Mouse (Mus musculus) right cerebral cortex, adult 18-20 months (tissue): Measurements from ENCODE around the gene Fam3c.
"Not testable (repeated sequence)": the region's sequence is repeated elsewhere in the genome, so short reads cannot be mapped to it uniquely, and the experiment has no call there.

ENCODE experiments used
- DNase-seq: peaks from one replicate; pipeline ENCODE4 v3.0.0; 2022; ENCODE audit warnings: mixed read lengths

Fam3c gene

DNA sequence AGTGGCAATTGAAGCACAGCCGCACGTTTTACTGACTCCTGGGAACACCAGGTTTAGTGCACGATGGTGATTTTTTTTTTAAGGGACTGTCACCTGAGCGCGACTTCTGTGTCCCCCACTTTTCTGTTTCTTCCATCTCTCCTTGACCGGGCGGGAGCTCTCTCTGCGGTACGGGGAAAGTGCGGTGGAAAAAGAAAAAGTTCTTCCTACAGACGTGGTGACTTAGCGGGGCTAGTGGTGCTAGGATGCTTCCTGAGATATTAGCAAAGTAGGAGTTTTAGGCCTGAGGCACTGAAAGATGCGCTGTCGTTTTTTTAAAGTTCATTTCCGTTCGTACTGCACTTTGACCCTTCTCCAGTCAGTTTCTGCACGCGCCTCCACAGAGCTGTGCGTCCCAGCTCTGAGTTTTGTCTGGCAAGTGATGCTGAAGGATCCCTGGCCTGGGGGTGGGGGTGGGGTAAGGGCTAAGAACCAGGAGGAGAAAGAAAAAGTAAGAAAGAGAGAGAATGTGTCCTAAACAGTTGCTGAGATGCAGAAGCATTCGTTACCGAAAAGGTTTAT, 66.5 kb downstream of the Fam3c start:
- DNase-seq, result no peak

DNA sequence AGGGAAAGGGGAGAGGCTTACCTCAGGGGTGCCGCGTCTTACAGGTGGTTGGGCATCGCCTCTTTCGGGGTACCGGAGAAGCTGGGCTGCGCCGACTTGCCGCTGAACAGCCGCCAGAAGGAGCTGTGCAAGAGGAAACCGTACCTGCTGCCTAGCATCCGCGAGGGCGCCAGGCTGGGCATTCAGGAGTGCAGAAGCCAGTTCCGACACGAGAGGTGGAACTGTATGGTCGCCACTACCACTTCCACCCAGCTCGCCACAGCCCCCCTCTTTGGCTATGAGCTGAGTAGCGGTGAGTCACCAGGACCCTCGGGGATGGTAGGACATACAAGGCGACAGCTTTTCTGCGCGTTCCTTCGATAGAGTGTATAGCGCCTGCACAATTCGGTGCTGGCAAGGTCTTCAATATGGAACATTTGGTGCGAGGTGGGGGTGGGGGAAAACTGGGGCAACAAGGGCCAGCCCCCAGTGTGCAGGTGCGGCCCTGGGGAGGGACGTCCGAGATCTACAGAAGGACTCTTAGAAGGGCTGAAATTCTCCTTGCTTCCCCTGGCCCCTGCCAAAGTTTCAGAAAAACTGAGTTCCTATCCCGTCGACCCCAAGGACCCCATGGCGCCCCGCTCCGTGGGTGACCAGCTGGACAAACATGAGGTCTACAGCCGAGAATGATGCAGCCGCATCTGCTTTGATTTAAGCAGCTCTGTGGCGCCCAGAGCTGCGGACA, 67.1 kb downstream of the Fam3c start:
- peak; percentile 33 for DNase-seq

DNA sequence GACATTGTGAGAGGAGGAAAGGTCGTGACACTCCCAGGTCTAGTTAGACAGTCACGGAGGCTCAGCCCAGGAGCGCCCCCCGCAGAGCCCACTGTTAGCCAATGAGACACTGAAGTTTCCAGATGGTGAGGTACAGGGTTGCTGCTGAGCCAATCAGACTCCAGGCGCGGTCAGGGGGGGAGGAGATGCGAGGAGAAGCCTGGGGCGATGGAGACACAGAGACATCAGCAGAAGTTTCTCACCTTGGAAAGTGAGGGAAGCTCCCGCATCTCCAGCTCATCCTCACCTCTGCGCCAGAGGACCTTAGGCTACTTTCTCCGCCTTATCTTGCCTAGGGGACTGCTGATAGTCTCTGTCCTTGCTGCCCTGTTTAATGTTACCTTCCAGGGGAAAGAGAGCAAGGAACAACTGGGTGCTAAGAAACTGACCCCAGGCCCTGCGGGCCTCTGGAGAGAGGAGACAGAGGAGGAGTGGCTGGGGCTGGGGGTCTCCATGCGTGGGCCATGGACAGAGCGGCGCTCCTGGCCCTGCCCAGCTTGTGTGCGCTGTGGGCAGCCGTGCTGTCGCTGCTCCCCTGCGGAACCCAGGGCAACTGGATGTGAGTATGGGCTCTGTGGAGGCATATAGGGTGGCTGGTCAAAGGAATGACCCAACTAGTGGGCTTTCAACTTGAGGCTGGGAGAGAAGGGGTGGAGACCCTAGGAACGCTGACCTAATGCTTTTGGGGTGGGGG, 67.9 kb downstream of the Fam3c start, which contains the start of gene Wnt16:
TSS of gene Wnt16 (plus strand) at position 224 of the 733 bp plus-strand sequence.
- DNase-seq, result peak; percentile 42

DNA sequence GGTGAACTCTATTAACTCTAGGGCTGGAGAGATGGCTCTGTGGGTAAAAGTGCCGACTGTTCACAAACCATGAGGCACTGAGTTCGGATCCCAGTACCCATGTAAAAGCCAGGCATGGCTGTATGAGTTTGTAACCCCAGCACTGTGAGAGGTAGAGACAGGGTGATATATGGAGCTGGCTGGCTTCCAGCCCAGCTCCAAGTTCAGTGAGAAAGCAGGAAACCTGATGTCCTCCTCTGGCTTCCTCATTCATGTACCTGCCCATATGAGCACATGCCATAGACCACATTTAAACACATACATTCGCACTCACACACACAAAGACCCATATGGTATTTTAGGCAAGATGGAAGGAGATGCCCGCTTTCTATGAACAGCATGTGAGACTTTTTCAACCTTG, 73.6 kb downstream of the Fam3c start:
- no peak for DNase-seq

DNA sequence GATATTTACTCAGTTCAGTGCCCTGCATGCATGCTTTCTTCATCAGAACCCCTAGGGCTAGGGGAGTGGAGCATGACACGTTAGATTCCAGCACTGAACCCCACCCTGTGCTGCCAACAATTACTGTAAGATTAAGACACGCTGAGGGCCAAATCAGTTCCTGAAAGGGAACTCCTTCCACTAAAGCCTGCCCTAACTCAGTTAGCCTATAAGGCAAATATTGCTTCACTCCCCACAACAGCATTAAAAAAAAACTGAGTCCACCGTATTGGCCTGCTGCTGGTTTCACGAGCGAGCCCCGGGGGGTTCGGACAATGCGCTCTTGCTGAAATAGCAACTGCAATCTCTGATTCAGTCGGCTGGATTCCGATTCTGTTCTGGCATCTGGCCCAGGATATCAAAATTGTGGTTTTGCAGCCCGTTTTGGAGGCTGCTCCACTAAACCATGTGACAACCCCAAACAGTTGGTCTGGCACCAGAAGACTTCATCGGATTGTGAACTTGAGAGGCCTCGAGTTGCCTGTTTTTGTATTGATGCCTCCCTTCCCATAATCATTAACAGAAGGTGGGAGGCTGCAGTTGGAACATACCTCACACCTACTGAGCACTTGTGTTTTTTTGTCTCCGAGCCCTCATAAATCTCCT, 75.7 kb downstream of the Fam3c start:
- DNase-seq, result peak; percentile 14

DNA sequence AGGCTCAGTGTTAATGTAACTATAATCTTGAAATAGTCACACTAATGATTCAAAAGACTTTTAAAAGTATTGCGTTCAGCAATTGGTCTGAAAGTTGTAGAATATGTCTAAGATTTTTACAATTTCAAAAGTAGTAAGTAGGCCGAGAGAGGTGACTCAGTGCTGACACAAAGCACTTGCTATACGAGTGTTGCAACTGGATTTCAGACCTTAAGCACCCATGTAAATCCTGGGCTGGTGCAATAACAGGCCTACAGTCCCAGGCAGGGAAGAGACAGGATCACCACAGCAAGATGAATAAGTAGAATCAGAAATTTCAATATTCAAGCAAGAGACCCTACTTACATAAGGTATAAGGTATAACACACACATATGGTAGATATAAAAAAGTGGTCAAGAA, 78.1 kb downstream of the Fam3c start:
- no peak for DNase-seq

DNA sequence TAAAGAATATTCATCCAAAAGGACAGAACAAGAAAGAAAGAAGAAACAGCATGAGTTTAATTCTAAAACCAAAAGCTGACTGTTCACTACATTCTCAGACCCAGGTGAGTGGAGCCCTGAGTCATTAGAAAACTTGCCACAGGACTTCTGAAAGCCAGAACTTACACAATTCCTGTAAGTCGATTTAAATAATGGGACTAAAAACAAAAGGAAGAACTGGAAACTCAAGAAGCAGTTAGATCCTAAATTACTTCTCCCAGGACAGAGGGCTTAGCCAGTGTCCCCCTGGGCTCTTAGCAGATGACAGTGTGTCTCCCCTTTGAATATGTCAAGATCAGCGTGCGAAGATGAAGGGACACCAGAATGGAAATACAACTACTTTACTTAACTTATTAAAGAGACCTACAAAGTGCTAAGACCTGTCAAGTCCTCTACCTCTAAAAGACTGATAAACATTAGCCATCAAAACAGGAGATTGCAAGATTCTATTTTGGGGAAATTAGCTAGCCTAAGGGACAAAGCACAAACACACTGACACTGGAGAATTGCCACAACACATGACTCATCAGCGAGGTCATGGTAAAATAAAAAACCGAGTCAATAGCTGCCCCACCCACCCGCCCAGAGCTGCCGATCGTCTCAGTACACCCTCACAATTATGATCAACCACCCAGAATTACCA, 86.1 kb downstream of the Fam3c start:
- no peak for DNase-seq

GRCm38 (mm10) chr6:22268677-22269076, 87.4 kb downstream of the Fam3c start:
- DNase-seq, result no peak

GRCm38 (mm10) chr6:22267807-22268667, 88.0 kb downstream of the Fam3c start:
- DNase-seq, result no peak

- DNase-seq, result no peak
Observed at GRCm38 (mm10) chr6:22266018-22266417, 90.0 kb downstream of the Fam3c start.

DNA sequence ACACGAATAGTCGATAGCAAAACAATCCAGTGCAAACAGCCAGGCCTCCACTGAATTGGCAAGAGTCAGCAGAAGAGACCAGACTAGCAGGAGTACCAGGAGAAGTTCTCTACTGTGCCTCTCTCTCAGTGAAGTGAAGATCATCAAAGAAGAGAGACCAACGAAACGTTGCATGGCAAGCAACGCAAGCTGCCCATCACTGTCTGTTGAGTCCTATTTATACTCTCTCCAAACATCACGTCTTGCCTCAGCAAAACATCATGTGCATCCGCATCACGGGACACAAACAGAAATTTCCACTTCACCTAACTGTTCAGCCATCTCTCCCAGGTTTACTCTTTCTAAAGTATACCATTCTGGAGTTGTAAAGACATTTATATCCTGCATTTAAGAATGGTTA, 91.9 kb downstream of the Fam3c start:
- DNase-seq, result not testable (repeated sequence)

DNA sequence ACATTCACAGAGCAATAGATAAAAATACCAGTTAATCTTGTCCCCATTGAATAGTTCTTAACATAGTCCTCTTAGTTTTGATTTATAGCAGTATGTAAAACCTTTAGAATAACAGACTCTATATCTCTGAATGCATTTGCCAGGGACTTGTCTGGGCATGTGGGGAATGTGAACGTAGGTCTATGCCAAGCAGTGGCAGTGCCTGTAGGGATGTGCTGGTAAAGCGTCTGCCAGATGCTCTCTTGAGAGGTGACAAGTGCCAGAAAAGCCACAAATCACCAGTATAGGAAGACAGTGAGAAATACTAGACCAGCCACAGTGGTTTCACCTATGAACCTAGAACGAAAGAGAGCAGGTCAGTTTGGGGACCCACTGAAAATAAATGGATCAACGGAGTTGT, 93.5 kb downstream of the Fam3c start:
- no peak for DNase-seq

GRCm38 (mm10) chr6:22258784-22259183, 97.3 kb downstream of the Fam3c start:
- no peak for DNase-seq
